Mouse (Mus musculus) heart, embryonic 12.5 days (tissue): ENCODE data around the gene Hnrnpl. TPM values are rescaled to one million over a fixed set of nuclear protein-coding genes. Genes with fewer than 3 reads are reported as not detected.
A peak's percentile ranks its signal among the peaks of the same experiment; 100 is the strongest.

Experiments used
- ATAC-seq: fragments of 200-750 bp; cut with Nextera tagmentation; 2 replicates; pipeline ENCODE4 v1.8.0; 2017; ENCODE audit warnings: moderate TSS enrichment, moderate library complexity; ENCODE audit not compliant: insufficient number of reproducible peaks, low FRiP score
- H3K27ac ChIP-seq: fragments of 300-500 bp; sonication (generic); 2 replicates; pipeline ENCODE4 v1.5.1; 2016; ENCODE audit warnings: mild to moderate bottlenecking, moderate library complexity; ENCODE audit not compliant: poor library complexity, severe bottlenecking
- H3K27me3 ChIP-seq: fragments of 300-500 bp; sonication (generic); replicated peaks from 2 replicates; pipeline ENCODE4 v1.6.1; 2016; ENCODE audit warnings: mild to moderate bottlenecking, moderate library complexity
- H3K36me3 ChIP-seq: fragments of 300-500 bp; sonication (generic); 2 replicates; pipeline ENCODE4 v1.6.1; 2016; ENCODE audit warnings: mild to moderate bottlenecking, moderate library complexity
- H3K4me1 ChIP-seq: fragments of 300-500 bp; sonication (generic); replicated peaks from 2 replicates; pipeline ENCODE4 v1.6.1; 2016; ENCODE audit warnings: mild to moderate bottlenecking
- H3K4me2 ChIP-seq: fragments of 300-500 bp; sonication (generic); 2 replicates; pipeline ENCODE4 v1.6.1; 2016; ENCODE audit warnings: mild to moderate bottlenecking, moderate library complexity
- H3K4me3 ChIP-seq: fragments of 300-500 bp; sonication (generic); 2 replicates; pipeline ENCODE4 v1.5.1; 2016; ENCODE audit warnings: mild to moderate bottlenecking
- H3K9ac ChIP-seq: fragments of 300-500 bp; sonication (generic); 2 replicates; pipeline ENCODE4 v1.6.1; 2016; ENCODE audit warnings: mild to moderate bottlenecking, moderate library complexity
- H3K9me3 ChIP-seq: fragments of 300-500 bp; sonication (generic); replicated peaks from 2 replicates; pipeline ENCODE4 v1.6.1; 2016; ENCODE audit warnings: mild to moderate bottlenecking, moderate library complexity
- WGBS: fragments of 180-500 bp; shearing (Covaris S2); methylation state at CpG from one replicate; pipeline ENCODE4 v1.1.7; 2016; 5-methylcytosine and 5-hydroxymethylcytosine counted together
- polyA plus RNA-seq: library from polyadenylated mRNA; unstranded; fragments of >200 nt; fragmentation: Nextera tagmentation; extraction: Ambion mirVana; gene quantifications from 2 replicates; pipeline ENCODE4 v1.2.1, GENCODE M21; 2016

Hnrnpl gene
- polyA plus RNA-seq, 1 experiment from 2014 or later = 218 TPM

- ATAC-seq = no peak
- no peak overlapping the region for H3K9ac ChIP-seq
These were observed 4.6 kb upstream of the Hnrnpl start for GRCm38 (mm10) chr7:28803756-28804155.

GRCm38 (mm10) chr7:28806869-28807268, 1.5 kb upstream of the Hnrnpl start:
- no peak overlapping the region for H3K4me3 ChIP-seq
- H3K27me3 ChIP-seq = no peaks in the 10 kb centered on the region
- no peak overlapping the region for H3K9ac ChIP-seq
- no peaks in the 10 kb centered on the region for H3K36me3 ChIP-seq
- H3K27ac ChIP-seq = no peak overlapping the region
- H3K4me2 ChIP-seq = no peak overlapping the region
- no peak for ATAC-seq
- H3K4me1 ChIP-seq = peaks cover 34% of the 10 kb centered on the region
- no peaks in the 10 kb centered on the region for H3K9me3 ChIP-seq
- 80% methylated on average over 4 of the region's 4 CpGs for WGBS

More at GRCm38 (mm10) chr7:28803756-28804155, 4.6 kb upstream of the Hnrnpl start:
- Histone ChIP-seq H3K27ac (peak overlapping the region; percentile 87), H3K4me2 (no peak overlapping the region), H3K36me3 (no peaks in the 10 kb centered on the region), H3K27me3 (no peaks in the 10 kb centered on the region), H3K4me1 (peaks cover 40% of the 10 kb centered on the region), H3K4me3 (no peak overlapping the region), H3K9me3 (no peaks in the 10 kb centered on the region)
- WGBS = 42% methylated on average over 4 of the region's 4 CpGs

GRCm38 (mm10) chr7:28807641-28808220, 610 bp upstream of the Hnrnpl start:
- 52% methylated on average over 8 of the region's 8 CpGs for WGBS
- peak overlapping the region; percentile 96 for H3K4me2 ChIP-seq
- peak overlapping the region; percentile 98 for H3K9ac ChIP-seq
- H3K27ac ChIP-seq = peak overlapping the region; percentile 100
- no peak for ATAC-seq
- H3K9me3 ChIP-seq = no peaks in the 10 kb centered on the region
- no peaks in the 10 kb centered on the region for H3K27me3 ChIP-seq
- H3K4me1 ChIP-seq = peaks cover 34% of the 10 kb centered on the region
- H3K4me3 ChIP-seq = peak overlapping the region; percentile 94
- peaks cover 7% of the 10 kb centered on the region for H3K36me3 ChIP-seq

- Histone ChIP-seq H3K36me3 (peaks cover 20% of the 10 kb centered on the region), H3K9me3 (no peaks in the 10 kb centered on the region), H3K4me1 (peaks cover 34% of the 10 kb centered on the region), H3K4me3 (peak overlapping the region; percentile 94), H3K4me2 (peak overlapping the region; percentile 96), H3K9ac (peak overlapping the region; percentile 98), H3K27ac (peak overlapping the region; percentile 100), H3K27me3 (no peaks in the 10 kb centered on the region)
- WGBS = 2% methylated on average over 32 of the region's 32 CpGs
- ATAC-seq = peak; percentile 81
These were observed 634 bp downstream of the Hnrnpl start for GRCm38 (mm10) chr7:28808957-28809393.

- H3K27ac ChIP-seq = peak overlapping the region; percentile 100
- H3K36me3 ChIP-seq = peaks cover 26% of the 10 kb centered on the region
- peak; percentile 27; the same call in 1 of the 2 replicates for ATAC-seq
- H3K9ac ChIP-seq = peak overlapping the region; percentile 98
- H3K4me1 ChIP-seq = peaks cover 36% of the 10 kb centered on the region
- peak overlapping the region; percentile 96 for H3K4me2 ChIP-seq
- H3K27me3 ChIP-seq = no peaks in the 10 kb centered on the region
- peak overlapping the region; percentile 94 for H3K4me3 ChIP-seq
- WGBS = under 1% methylated on average over 35 of the region's 35 CpGs
- no peaks in the 10 kb centered on the region for H3K9me3 ChIP-seq
These were observed 1.2 kb downstream of the Hnrnpl start for GRCm38 (mm10) chr7:28809401-28810089.

GRCm38 (mm10) chr7:28810107-28811066, 2.0 kb downstream of the Hnrnpl start:
- H3K36me3 ChIP-seq = peaks cover 34% of the 10 kb centered on the region
- no peaks in the 10 kb centered on the region for H3K27me3 ChIP-seq
- peak overlapping the region; percentile 94 for H3K4me3 ChIP-seq
- peak overlapping the region; percentile 96 for H3K4me2 ChIP-seq
- WGBS = under 1% methylated on average over 70 of the region's 70 CpGs
- peak overlapping the region; percentile 99 for H3K9ac ChIP-seq
- H3K9me3 ChIP-seq = no peaks in the 10 kb centered on the region
- peak; percentile 90 for ATAC-seq
- H3K27ac ChIP-seq = peak overlapping the region; percentile 100
- peaks cover 43% of the 10 kb centered on the region for H3K4me1 ChIP-seq

GRCm38 (mm10) chr7:28811228-28811627, 2.9 kb downstream of the Hnrnpl start:
- peak overlapping the region; percentile 83 for H3K4me2 ChIP-seq
- H3K36me3 ChIP-seq = peaks cover 42% of the 10 kb centered on the region
- peak overlapping the region; percentile 99 for H3K9ac ChIP-seq
- peak; percentile 73 for ATAC-seq
- under 1% methylated on average over 40 of the region's 40 CpGs for WGBS
- H3K9me3 ChIP-seq = no peaks in the 10 kb centered on the region
- H3K27ac ChIP-seq = peak overlapping the region; percentile 99
- peaks cover 52% of the 10 kb centered on the region for H3K4me1 ChIP-seq
- peak overlapping the region; percentile 92 for H3K4me3 ChIP-seq
- H3K27me3 ChIP-seq = no peaks in the 10 kb centered on the region

- no peak for ATAC-seq
- Histone ChIP-seq H3K4me2 (peak overlapping the region; percentile 83), H3K9ac (peak overlapping the region; percentile 99), H3K27me3 (no peaks in the 10 kb centered on the region), H3K9me3 (no peaks in the 10 kb centered on the region), H3K27ac (peak overlapping the region; percentile 99), H3K36me3 (peaks cover 48% of the 10 kb centered on the region), H3K4me3 (peak overlapping the region; percentile 92), H3K4me1 (peaks cover 56% of the 10 kb centered on the region)
- 8% methylated on average over 7 of the region's 7 CpGs for WGBS
These were observed 3.4 kb downstream of the Hnrnpl start for GRCm38 (mm10) chr7:28811640-28812275.

- peak overlapping the region; percentile 83 for H3K4me2 ChIP-seq
- no peak for ATAC-seq
- peak overlapping the region; percentile 99 for H3K9ac ChIP-seq
- no peaks in the 10 kb centered on the region for H3K9me3 ChIP-seq
- peaks cover 63% of the 10 kb centered on the region for H3K4me1 ChIP-seq
- H3K27ac ChIP-seq = peak overlapping the region; percentile 99; the same call in 1 of the 2 replicates
- H3K27me3 ChIP-seq = no peaks in the 10 kb centered on the region
- H3K36me3 ChIP-seq = peaks cover 55% of the 10 kb centered on the region
- H3K4me3 ChIP-seq = peak overlapping the region; percentile 92
- WGBS = 58% methylated on average over 4 of the region's 4 CpGs
These were observed 4.1 kb downstream of the Hnrnpl start for GRCm38 (mm10) chr7:28812436-28812835.

- Histone ChIP-seq H3K27ac (peak overlapping the region; percentile 28; the same call in 1 of the 2 replicates), H3K4me1 (peaks cover 63% of the 10 kb centered on the region)
These were observed 4.6 kb downstream of the Hnrnpl start for GRCm38 (mm10) chr7:28812949-28813348.

More at GRCm38 (mm10) chr7:28812949-28813348, 4.6 kb downstream of the Hnrnpl start:
- H3K36me3 ChIP-seq = peaks cover 60% of the 10 kb centered on the region
- no peak for ATAC-seq
- H3K27me3 ChIP-seq = no peaks in the 10 kb centered on the region
- peak overlapping the region; percentile 83 for H3K4me2 ChIP-seq
- H3K4me3 ChIP-seq = peak overlapping the region; percentile 92
- WGBS = 63% methylated on average over 5 of the region's 5 CpGs
- H3K9ac ChIP-seq = peak overlapping the region; percentile 99
- H3K9me3 ChIP-seq = no peaks in the 10 kb centered on the region
